Mouse (Mus musculus) thymus, adult 2 months (tissue): ENCODE results near the gene Gm10964. TPM values are rescaled to one million over a fixed set of nuclear protein-coding genes. Genes with fewer than 3 reads are reported as not detected.

Experiments used
- DNase-seq: peaks from one replicate; pipeline ENCODE4 v3.0.0; 2021
- H3K27ac ChIP-seq: fragments of 200-500 bp; 2 replicates; pipeline ENCODE4 v1.5.1; 2012; ENCODE audit warnings: low read length, control low read depth; ENCODE audit not compliant: control insufficient read depth, insufficient read depth
- H3K27me3 ChIP-seq: fragments of 200-500 bp; 2 replicates; pipeline ENCODE4 v1.6.1; 2012; ENCODE audit warnings: mild to moderate bottlenecking, low read length, moderate library complexity, mixed read lengths; ENCODE audit not compliant: control insufficient read depth, insufficient read depth
- H3K36me3 ChIP-seq: fragments of 200-500 bp; 2 replicates; pipeline ENCODE4 v1.6.1; 2012; ENCODE audit warnings: mild to moderate bottlenecking, low read length, moderate library complexity; ENCODE audit not compliant: control insufficient read depth, insufficient read depth
- H3K4me1 ChIP-seq: fragments of 200-500 bp; replicated peaks from 2 replicates; pipeline ENCODE4 v1.6.1; 2012; ENCODE audit warnings: low read length; ENCODE audit not compliant: control insufficient read depth, insufficient read depth
- H3K4me3 ChIP-seq: fragments of 200-500 bp; 2 replicates; pipeline ENCODE4 v1.5.1; 2012; ENCODE audit warnings: mild to moderate bottlenecking, low read length, control low read depth, moderate library complexity; ENCODE audit not compliant: control insufficient read depth, insufficient read depth
- CTCF ChIP-seq: fragments of 200-500 bp; IDR thresholded peaks from 2 replicates; pipeline ENCODE4 v1.5.1; 2012; ENCODE audit warnings: mild to moderate bottlenecking, control low read depth, low read length, moderate library complexity, borderline replicate concordance; ENCODE audit not compliant: control insufficient read depth, poor library complexity, insufficient read depth; ENCODE audit errors: extremely low read depth
- POLR2A ChIP-seq: fragments of 200-500 bp; IDR thresholded peaks from 2 replicates; pipeline ENCODE4 v1.6.1; 2012; ENCODE audit warnings: mild to moderate bottlenecking, low read length, control low read depth, moderate library complexity; ENCODE audit not compliant: control insufficient read depth, poor library complexity, insufficient read depth; ENCODE audit errors: extremely low read depth
- WGBS: fragments of 180-500 bp; shearing (Covaris S2); methylation state at CpG from one replicate; pipeline ENCODE4 v1.1.7; 2018; 5-methylcytosine and 5-hydroxymethylcytosine counted together
- polyA plus RNA-seq: library from polyadenylated mRNA; depleted of rRNA; stranded (reverse); fragments of >200 nt; gene quantifications from 2 replicates; pipeline ENCODE4 v1.2.3, GENCODE M21; 2012; rRNA removed

Gene Gm10964
- polyA plus RNA-seq: not detected in 2 replicates

GRCm38 (mm10) chr3:103739329-103739728 lies at the start of gene Gm10964:
Gene Gm10964, plus strand, starts transcription at chr3:103739366.
- Histone ChIP-seq H3K27me3 (no peaks in the 10 kb centered on the region), H3K4me1 (peaks cover 17% of the 10 kb centered on the region), H3K27ac (peak within 1 kb of the TSS; percentile 78), H3K36me3 (peaks cover 28% of the 10 kb centered on the region), H3K4me3 (peak within 1 kb of the TSS; percentile 26)
- WGBS: 82% methylated on average over 1 of the region's 1 CpGs
- no peak for DNase-seq
- TF ChIP-seq CTCF (no peak), POLR2A (no peak)

- WGBS: 79% methylated on average over 3 of the region's 3 CpGs
These were observed 48.7 kb upstream of the Gm10964 start for GRCm38 (mm10) chr3:103690506-103690905.

DNA sequence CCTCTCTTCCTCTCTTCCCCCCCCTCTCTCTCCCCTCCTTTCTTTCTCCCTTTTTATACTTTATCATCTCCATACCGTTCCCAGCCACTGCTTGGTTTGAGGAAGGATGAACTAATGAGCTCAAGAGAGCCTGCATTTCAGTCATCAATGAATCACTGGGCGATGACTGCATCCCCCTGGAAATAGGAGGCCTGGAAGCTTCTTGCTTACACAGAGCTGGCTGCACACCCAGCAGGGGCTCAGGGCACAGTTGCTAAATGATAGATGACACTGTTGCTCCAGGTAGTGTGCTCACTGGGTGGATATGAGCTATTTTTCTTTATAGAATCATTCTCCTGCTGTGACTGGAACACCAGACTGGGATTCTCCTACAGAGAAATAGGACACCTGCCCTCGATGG lies 43.6 kb upstream of the Gm10964 start:
- no peak for DNase-seq
- H3K27me3 ChIP-seq: no peaks in the 10 kb centered on the region
- no peak overlapping the region for H3K4me3 ChIP-seq
- no peaks in the 10 kb centered on the region for H3K36me3 ChIP-seq
- 79% methylated on average over 3 of the region's 3 CpGs for WGBS
- no peak overlapping the region for H3K27ac ChIP-seq
- TF ChIP-seq POLR2A (no peak), CTCF (no peak)
- H3K4me1 ChIP-seq: no peaks in the 10 kb centered on the region

More at GRCm38 (mm10) chr3:103690506-103690905, 48.7 kb upstream of the Gm10964 start:
- H3K27me3 ChIP-seq: no peaks in the 10 kb centered on the region
- no peaks in the 10 kb centered on the region for H3K36me3 ChIP-seq
- no peak overlapping the region for H3K27ac ChIP-seq
- TF ChIP-seq POLR2A (no peak), CTCF (no peak)
- DNase-seq: no peak
- no peak overlapping the region for H3K4me3 ChIP-seq
- H3K4me1 ChIP-seq: no peaks in the 10 kb centered on the region

DNA sequence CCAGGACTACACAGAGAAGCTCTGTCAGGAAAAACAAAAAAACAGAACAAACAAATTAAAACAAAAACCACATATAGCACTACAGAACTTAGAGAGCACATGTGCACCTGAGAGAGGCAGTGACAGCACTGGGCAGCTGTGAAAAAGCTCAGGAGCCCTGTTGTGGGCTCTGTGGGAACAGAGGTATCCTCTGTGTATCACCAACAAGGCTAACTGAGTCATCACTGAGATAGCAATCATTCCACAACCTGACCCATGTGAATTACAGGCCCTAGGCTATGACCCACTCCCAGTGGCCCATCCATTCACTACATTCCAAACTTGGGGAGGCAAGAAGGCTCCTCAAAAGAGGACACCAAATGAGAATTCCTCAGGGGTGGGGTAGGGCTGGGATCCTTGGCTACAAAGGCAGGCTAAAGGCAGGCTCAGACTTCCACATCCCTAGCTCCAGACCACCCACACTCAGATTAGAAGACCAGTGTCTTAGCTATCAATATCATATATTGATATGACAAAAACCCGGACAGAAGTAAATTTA lies 42.7 kb upstream of the Gm10964 start:
- Histone ChIP-seq H3K27ac (no peak overlapping the region), H3K4me1 (no peaks in the 10 kb centered on the region), H3K4me3 (no peak overlapping the region), H3K36me3 (no peaks in the 10 kb centered on the region), H3K27me3 (no peaks in the 10 kb centered on the region)
- no peak for DNase-seq
- 89% methylated on average over 1 of the region's 1 CpGs for WGBS
- TF ChIP-seq POLR2A (no peak), CTCF (no peak)

GRCm38 (mm10) chr3:103704661-103705060 lies 34.5 kb upstream of the Gm10964 start:
- TF ChIP-seq POLR2A (no peak), CTCF (no peak)
- H3K4me3 ChIP-seq: no peak overlapping the region
- no peaks in the 10 kb centered on the region for H3K4me1 ChIP-seq
- 62% methylated on average over 6 of the region's 6 CpGs for WGBS
- no peaks in the 10 kb centered on the region for H3K27me3 ChIP-seq
- H3K27ac ChIP-seq: no peak overlapping the region
- DNase-seq: no peak
- H3K36me3 ChIP-seq: no peaks in the 10 kb centered on the region

DNA sequence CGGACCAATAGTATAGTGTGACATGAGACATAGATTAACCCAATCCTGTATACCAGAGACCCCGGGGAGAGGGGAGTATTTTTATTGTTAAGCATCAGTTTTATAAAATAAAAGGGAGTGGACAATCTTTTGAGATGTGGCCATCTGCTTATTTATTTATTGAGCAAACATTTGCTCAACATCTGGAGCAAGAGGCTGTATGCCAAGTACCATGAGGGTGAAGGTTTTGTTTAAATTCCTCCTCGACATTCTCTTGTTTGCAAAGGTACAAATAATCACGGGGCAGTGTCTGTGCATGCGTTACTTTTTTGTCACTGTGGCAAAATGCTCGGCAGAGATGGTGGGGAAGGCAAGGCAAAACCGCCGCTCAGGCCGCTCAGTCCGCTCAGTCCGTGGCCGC lies 33.7 kb upstream of the Gm10964 start:
- no peak for DNase-seq
- TF ChIP-seq CTCF (no peak), POLR2A (no peak)
- H3K36me3 ChIP-seq: no peaks in the 10 kb centered on the region
- H3K4me3 ChIP-seq: no peak overlapping the region
- no peaks in the 10 kb centered on the region for H3K4me1 ChIP-seq
- WGBS: 95% methylated on average over 12 of the region's 12 CpGs
- no peak overlapping the region for H3K27ac ChIP-seq
- no peaks in the 10 kb centered on the region for H3K27me3 ChIP-seq

GRCm38 (mm10) chr3:103709470-103710040 lies 29.6 kb upstream of the Gm10964 start:
- peaks cover 4% of the 10 kb centered on the region for H3K4me1 ChIP-seq
- no peaks in the 10 kb centered on the region for H3K36me3 ChIP-seq
- H3K4me3 ChIP-seq: no peak overlapping the region
- no peak for DNase-seq
- WGBS: 96% methylated on average over 5 of the region's 5 CpGs
- H3K27me3 ChIP-seq: no peaks in the 10 kb centered on the region
- no peak overlapping the region for H3K27ac ChIP-seq
- no peak for TF ChIP-seq POLR2A
